8 mouse cellular contexts compared by ENCODE assay signal in the genomic region with DNA sequence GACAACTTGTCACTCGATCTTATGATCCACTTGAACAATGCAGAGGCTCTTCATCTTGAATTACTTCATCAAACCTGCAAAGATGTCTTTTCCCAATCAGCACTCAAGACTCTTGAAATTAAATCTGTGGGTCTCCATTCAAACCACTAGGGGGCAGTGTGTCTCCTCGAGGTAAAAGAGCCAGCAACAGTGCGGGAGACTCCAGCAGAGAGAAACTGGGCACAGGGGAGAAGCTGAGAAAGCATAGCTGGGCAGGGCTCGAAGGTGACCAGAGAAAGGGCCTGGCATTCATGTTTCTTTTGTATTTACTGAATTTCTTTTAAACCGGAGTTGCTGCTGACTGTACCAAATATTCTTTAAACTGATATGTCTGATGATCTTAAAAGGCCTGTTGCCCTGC.
DNase-seq lines count a peak whose midpoint lies in the region; ATAC-seq and TF ChIP-seq lines count a peak whose summit lies in the region.

No protein-coding gene starts in this region.

- 7% methylated on average over 5 of the region's 5 CpGs for WGBS in heart, adult 2 months
- WGBS in heart, embryonic 11.5 days (ENCODE audit: insufficient replicate concordance) = 8% methylated on average over 5 of the region's 5 CpGs
- WGBS in lung, embryonic 14.5 days = 6% methylated on average over 5 of the region's 5 CpGs

- no peaks in the 10 kb centered on the region for H3K27me3 ChIP-seq in heart, adult 2 months (ENCODE audit: control insufficient read depth, insufficient read depth, low read length)
- H3K27me3 ChIP-seq in heart, embryonic 11.5 days (ENCODE audit: control insufficient read depth, insufficient read depth, low read length) = no peaks in the 10 kb centered on the region
- H3K27me3 ChIP-seq in lung, embryonic 14.5 days (ENCODE audit: insufficient read depth, low read length) = no peaks in the 10 kb centered on the region

- intact Hi-C loops in heart, adult 2 months (cut with DNase I) = loop anchor here (1.0 to 10.0 kb wide), 5 partner anchors 62 to 336 kb away; no protein-coding TSS in a partner anchor

- H3K27ac ChIP-seq in heart, adult 2 months = peak overlapping the region; percentile 26; the same call in 1 of the 2 replicates
- no peak overlapping the region for H3K27ac ChIP-seq in heart, embryonic 11.5 days (ENCODE audit: low read depth, low read length)
- no peak overlapping the region for H3K27ac ChIP-seq in lung, embryonic 14.5 days (ENCODE audit: low read depth)

- no peak overlapping the region for H3K4me2 ChIP-seq in heart, embryonic 11.5 days
- no peak overlapping the region for H3K4me2 ChIP-seq in lung, embryonic 14.5 days

- ATAC-seq in heart, embryonic 11.5 days (replicated peaks; ENCODE audit: insufficient number of reproducible peaks, low FRiP score, low TSS enrichment) = no peak
- ATAC-seq in granulocyte monocyte progenitor cell, adult 5-6 weeks (replicated peaks; ENCODE audit: poor library complexity, severe bottlenecking) = peak; percentile 71
- 0 out of 2 replicates have a peak, but pooled peaks have one; percentile 57 for ATAC-seq in lung, embryonic 14.5 days (ENCODE audit: insufficient read depth)

- no peaks in the 10 kb centered on the region for H3K79me2 ChIP-seq in heart, adult 2 months (replicated peaks; ENCODE audit: control insufficient read depth, insufficient read depth, low read length)

- H3K9me3 ChIP-seq in heart, embryonic 11.5 days (replicated peaks; ENCODE audit: control insufficient read depth, low read length) = no peaks in the 10 kb centered on the region
- no peaks in the 10 kb centered on the region for H3K9me3 ChIP-seq in lung, embryonic 14.5 days (ENCODE audit: low read depth, low read length)

- 0 out of 2 replicates have a peak, but pooled peaks have one; percentile 49 for TF ChIP-seq EP300 in heart, adult 2 months (IDR thresholded peaks at IDR 0.05; ENCODE audit: insufficient read depth, low read depth, low read length)

- TF ChIP-seq CTCF in heart, adult 2 months (IDR thresholded peaks at IDR 0.05) = peak; percentile 96
- TF ChIP-seq CTCF in lung, embryonic 14.5 days (IDR thresholded peaks at IDR 0.05; ENCODE audit: low read depth) = peak; percentile 86

- TF ChIP-seq POLR2A in heart, adult 2 months (IDR thresholded peaks at IDR 0.05; ENCODE audit: insufficient read depth, low read depth, low read length) = no peak

- no peak overlapping the region for H3K4me3 ChIP-seq in heart, adult 2 months
- H3K4me3 ChIP-seq in heart, embryonic 11.5 days (ENCODE audit: low read depth, low read length) = no peak overlapping the region
- H3K4me3 ChIP-seq in lung, embryonic 14.5 days (ENCODE audit: low read depth, low read length) = no peak overlapping the region

- H3K9ac ChIP-seq in heart, adult 2 months (ENCODE audit: low read depth, low read length) = no peak overlapping the region
- H3K9ac ChIP-seq in heart, embryonic 11.5 days (ENCODE audit: low read depth, low read length) = no peak overlapping the region
- H3K9ac ChIP-seq in lung, embryonic 14.5 days = no peak overlapping the region

- peaks cover 8% of the 10 kb centered on the region for H3K4me1 ChIP-seq in heart, adult 2 months (ENCODE audit: control insufficient read depth, insufficient read depth, low read length)
- H3K4me1 ChIP-seq in heart, embryonic 11.5 days (ENCODE audit: control insufficient read depth, insufficient read depth, low read length) = peaks cover 27% of the 10 kb centered on the region
- H3K4me1 ChIP-seq in lung, embryonic 14.5 days (ENCODE audit: insufficient read depth) = no peaks in the 10 kb centered on the region

- no peaks in the 10 kb centered on the region for H3K36me3 ChIP-seq in heart, adult 2 months (ENCODE audit: control insufficient read depth, insufficient read depth, low read length)
- no peaks in the 10 kb centered on the region for H3K36me3 ChIP-seq in heart, embryonic 11.5 days (ENCODE audit: control insufficient read depth, insufficient read depth, low read length)
- no peaks in the 10 kb centered on the region for H3K36me3 ChIP-seq in lung, embryonic 14.5 days (ENCODE audit: insufficient read depth)

- peak in 1 of 2 experiments; percentile 55 for DNase-seq in heart, adult 2 months
- peak; percentile 36 to 53 for DNase-seq in adrenal gland, adult 18-20 months (ENCODE audit: low spot score in 2 of 2)
- DNase-seq in embryo, embryonic 10 days (ENCODE audit: low spot score) = peak; percentile 83
- peak; percentile 52 to 71 for DNase-seq in kidney, postnatal 4 days
- peak; percentile 91 for DNase-seq in lung, embryonic 14.5 days
- peak; percentile 20 for DNase-seq in right cerebral cortex, postnatal 4 days
